Mouse (Mus musculus) MEL (cell line): ENCODE measurements around the gene Nf1.

Experiments
- CTCF ChIP-seq, 3 experiments: IDR thresholded peaks in 2 of 3; conservative IDR thresholded peaks in 1 of 3; 2 replicates each; pipeline ENCODE4 v1.5.1; 2011 to 2012; ENCODE audit warnings: low read length in 3 of 3, low read depth in 2 of 3, mild to moderate bottlenecking in 2 of 3, improper control_type of control experiment in 1 of 3, inconsistent platforms in 1 of 3, mixed read lengths in 1 of 3, moderate library complexity in 1 of 3; ENCODE audit not compliant: control insufficient read depth in 1 of 3, insufficient read depth in 1 of 3, poor library complexity in 1 of 3, severe bottlenecking in 1 of 3
- EP300 ChIP-seq, 2 experiments: IDR thresholded peaks; 2 replicates each; pipeline ENCODE4 v1.6.1; 2011; ENCODE audit warnings: improper control_type of control experiment in 2 of 2, low read length in 2 of 2, low read depth in 1 of 2, mild to moderate bottlenecking in 1 of 2
- MEF2A ChIP-seq: IDR thresholded peaks from 2 replicates; pipeline ENCODE4 v1.6.1; 2014; ENCODE audit warnings: low read depth, mild to moderate bottlenecking, inconsistent platforms, low read length, improper control_type of control experiment; ENCODE audit not compliant: poor library complexity, insufficient replicate concordance, severe bottlenecking; ENCODE audit errors: extremely low read depth
- POLR2A ChIP-seq, 2 experiments: IDR thresholded peaks; 2 replicates each; pipeline ENCODE4 v1.6.1; 2011 to 2012; ENCODE audit warnings: low read length in 2 of 2, mild to moderate bottlenecking in 2 of 2, control low read depth in 1 of 2, improper control_type of control experiment in 1 of 2, low read depth in 1 of 2, moderate library complexity in 1 of 2; ENCODE audit not compliant: control insufficient read depth in 1 of 2, insufficient read depth in 1 of 2, poor library complexity in 1 of 2
- POLR2AphosphoS5 ChIP-seq: IDR thresholded peaks from 2 replicates; pipeline ENCODE4 v1.6.1; 2012; ENCODE audit warnings: low read depth, borderline replicate concordance, mild to moderate bottlenecking, inconsistent platforms, low read length, moderate library complexity, mixed read lengths
- RCOR1 ChIP-seq: IDR thresholded peaks from 2 replicates; pipeline ENCODE4 v1.6.1; 2012; ENCODE audit warnings: low read depth, mild to moderate bottlenecking, inconsistent platforms, low read length, improper control_type of control experiment
- SIN3A ChIP-seq: IDR thresholded peaks from 2 replicates; pipeline ENCODE4 v1.6.1; 2012; ENCODE audit warnings: low read length, improper control_type of control experiment, inconsistent platforms
- TAL1 ChIP-seq: IDR thresholded peaks from 2 replicates; pipeline ENCODE4 v1.6.1; 2012; ENCODE audit warnings: mild to moderate bottlenecking, inconsistent platforms, low read length, moderate library complexity, mixed read lengths
- TCF12 ChIP-seq: IDR thresholded peaks from 2 replicates; pipeline ENCODE4 v1.6.1; 2014; ENCODE audit warnings: low read depth, mild to moderate bottlenecking, inconsistent platforms, low read length, improper control_type of control experiment, moderate library complexity

DNA sequence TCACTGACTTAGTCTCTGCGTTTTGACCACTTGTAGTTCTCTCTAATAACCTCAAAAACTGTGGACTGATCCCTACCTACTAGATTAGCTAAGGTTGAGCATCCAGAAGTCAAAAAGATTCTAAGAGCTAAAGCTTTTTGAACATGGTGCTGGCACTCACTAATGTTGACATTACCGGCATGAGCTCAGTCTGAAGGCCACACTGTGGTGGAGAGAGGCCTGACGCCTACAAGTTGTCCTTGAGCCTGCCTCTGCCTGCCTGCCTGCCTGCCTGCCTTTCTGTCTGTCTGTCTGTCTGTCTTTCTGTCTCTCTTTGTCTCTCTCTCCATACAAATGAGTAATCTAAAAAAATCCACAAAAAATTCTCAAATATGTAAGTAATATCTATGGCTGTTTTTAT is 118.4 kb downstream of the Nf1 start:
- TF ChIP-seq POLR2A (IDR thresholded peaks at IDR 0.05; ENCODE audit: control insufficient read depth in 1 of 2, insufficient read depth in 1 of 2, low read depth in 1 of 2, low read length in 2 of 2, poor library complexity in 1 of 2): no peak
- no peak for TF ChIP-seq SIN3A
- no peak for TF ChIP-seq EP300 (IDR thresholded peaks at IDR 0.05; ENCODE audit: low read depth in 1 of 2, low read length in 2 of 2)
- TF ChIP-seq CTCF (IDR thresholded peaks at IDR 0.05 in 2 of 3, conservative IDR thresholded peaks at IDR 0.05 in 1 of 3; ENCODE audit: control insufficient read depth in 1 of 3, insufficient read depth in 1 of 3, low read depth in 2 of 3, low read length in 3 of 3, poor library complexity in 1 of 3, severe bottlenecking in 1 of 3): no peak
- TF ChIP-seq MEF2A: no peak
- no peak for TF ChIP-seq POLR2AphosphoS5
- TF ChIP-seq RCOR1: no peak
- no peak for TF ChIP-seq TCF12
- TF ChIP-seq TAL1: no peak
